Mouse (Mus musculus) megakaryocyte progenitor cell, adult 5-6 weeks (primary cell): ENCODE results near the gene Cntn4. TPM values are rescaled to one million over a fixed set of nuclear protein-coding genes. Genes with fewer than 3 reads are reported as not detected.

Experiments used
- ATAC-seq: replicated peaks from 2 replicates; pipeline ENCODE4 v1.8.0; 2016; ENCODE audit warnings: mild to moderate bottlenecking, moderate TSS enrichment, inconsistent platforms; ENCODE audit not compliant: poor library complexity
- total RNA-seq, 2 experiments: library from RNA; stranded (forward) in 1 of 2; stranded (reverse) in 1 of 2; fragments of 157-497, 149-512 nt in 1 of 2; fragments of 200-1000 nt in 1 of 2; gene quantifications; 2 replicates each; pipeline versions ENCODE4 v1.2.3 to v1.2.4; 2015 to 2017

Cntn4 gene
- total RNA-seq, 2 experiments from 2014 or later, result not detected

DNA sequence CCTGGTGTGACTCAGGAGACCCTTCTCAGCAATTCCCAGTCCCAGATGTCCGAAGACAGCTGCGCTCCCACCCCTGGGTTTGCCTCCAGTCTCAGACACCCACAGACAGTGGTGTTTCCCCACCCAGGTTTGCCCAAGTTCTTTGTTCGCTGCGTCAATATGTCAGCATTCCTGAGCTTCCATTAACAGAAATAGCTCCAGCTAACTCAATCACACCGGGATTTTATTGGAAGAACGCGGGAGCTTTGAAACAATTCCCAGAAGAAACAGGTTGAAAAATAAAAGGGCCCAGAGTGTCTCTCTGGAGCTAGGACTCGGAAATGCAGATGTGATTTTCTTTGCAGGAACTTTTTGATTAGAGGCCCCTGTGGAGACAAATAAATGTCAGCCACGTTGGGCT lies 916.3 kb downstream of the Cntn4 start:
- no peak for ATAC-seq

DNA sequence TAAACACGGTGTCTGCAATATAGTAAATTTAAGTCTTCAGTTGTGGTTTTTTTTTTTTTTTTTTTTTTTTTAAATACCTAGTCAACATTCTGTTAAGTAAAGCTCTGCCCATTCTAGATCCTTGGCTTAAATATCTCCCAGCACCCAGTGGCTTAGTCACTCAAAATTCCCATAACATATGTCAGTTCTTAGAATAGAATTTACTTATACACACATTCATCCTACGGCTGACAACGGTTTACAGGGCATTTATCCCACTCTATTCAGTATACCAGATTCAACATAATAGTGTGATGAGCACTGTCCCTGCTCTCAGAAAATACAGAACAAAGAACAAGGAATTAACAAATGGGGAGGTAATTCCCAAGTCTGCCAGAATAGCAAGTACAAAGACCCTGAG lies 939.6 kb downstream of the Cntn4 start:
- ATAC-seq, result no peak

DNA sequence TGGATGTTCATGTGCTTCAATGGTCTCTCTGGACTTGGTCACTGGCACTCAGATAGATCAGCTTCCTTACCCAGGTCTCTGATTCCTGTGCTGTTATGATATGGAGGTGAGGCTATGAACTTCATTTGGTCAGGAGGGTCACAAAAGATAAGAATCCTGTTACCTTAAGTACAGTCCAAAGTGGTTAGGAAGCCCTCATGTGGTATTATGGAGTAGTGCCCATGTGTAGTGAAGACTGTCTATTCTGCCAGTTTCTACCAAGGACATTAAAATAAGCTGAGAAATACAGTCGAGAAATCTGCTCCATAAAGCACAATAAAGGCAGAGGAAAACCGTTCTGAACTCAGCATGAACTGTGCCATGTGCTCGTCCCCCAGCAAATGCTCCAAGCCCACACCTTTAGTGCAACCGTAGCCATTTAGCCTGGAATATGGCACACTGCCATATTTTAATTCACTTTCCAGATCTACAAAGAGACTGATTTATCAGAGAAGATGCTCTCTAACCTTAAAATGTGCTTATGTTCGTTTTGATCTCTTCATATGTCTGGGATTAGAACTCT lies 943.8 kb downstream of the Cntn4 start:
- no peak for ATAC-seq

GRCm38 (mm10) chr6:106643026-106643425 lies 965.6 kb downstream of the Cntn4 start:
- no peak for ATAC-seq

GRCm38 (mm10) chr6:106645496-106646211 lies 968.2 kb downstream of the Cntn4 start:
- no peak for ATAC-seq

- no peak for ATAC-seq
These were observed 969.5 kb downstream of the Cntn4 start for GRCm38 (mm10) chr6:106646945-106647344.

DNA sequence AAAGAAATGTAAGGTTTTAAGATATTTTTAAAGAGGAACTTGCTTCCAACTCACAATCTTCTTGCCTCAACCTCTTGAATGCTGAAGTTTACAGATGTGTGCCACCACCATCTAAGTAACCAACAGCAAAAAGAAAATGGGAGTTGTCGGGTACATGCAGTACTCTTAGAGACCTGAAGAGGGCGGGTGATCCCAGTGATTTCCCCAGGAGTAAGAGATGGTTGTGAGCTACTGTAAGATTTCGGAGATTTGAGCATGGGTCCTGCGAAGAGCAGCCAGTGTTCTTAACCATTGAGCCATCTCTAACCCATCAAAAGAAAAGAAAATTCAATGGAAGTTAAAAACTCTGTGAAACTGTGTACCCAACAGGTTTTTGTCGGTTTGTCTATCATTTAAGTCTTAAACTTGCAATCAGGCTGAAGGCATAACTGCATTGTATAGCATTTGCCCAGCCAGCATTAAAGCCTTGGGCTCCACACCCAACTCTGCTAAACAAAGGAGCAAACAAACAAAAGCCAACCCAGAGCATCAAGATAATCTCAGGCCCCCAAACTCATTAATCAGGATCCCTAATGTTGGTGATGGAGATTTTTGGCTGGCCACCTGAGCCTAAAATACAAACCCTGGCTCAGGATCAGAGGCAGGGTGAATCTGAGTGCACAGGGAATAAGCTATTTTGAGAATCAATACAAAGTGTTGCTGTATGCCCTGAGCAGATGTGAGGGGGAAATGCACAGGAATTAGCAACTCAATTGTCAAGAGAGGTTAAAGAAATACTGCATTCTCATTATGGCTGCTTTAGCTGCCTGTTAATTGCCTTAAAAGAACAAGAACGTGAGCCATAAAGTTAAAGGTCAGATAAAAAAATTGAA lies 986.6 kb downstream of the Cntn4 start:
- ATAC-seq, result peak; percentile 100

DNA sequence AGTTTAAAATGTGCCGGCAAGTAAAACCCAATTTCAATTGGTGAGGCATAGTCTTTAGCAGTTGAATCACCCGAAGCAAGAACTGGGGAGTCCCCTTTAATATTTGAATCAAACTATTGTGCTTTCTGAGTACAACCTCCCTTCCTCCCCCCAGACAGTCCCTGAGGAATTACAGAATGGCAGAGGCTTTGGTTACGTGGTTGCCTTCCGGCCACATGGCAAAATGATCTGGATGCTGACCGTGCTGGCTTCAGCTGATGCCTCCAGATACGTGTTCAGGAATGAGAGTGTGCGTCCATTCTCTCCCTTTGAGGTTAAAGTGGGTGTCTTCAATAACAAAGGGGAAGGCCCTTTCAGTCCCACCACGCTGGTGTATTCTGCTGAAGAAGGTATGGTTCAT lies 998.1 kb downstream of the Cntn4 start:
- ATAC-seq, result no peak

GRCm38 (mm10) chr6:106701931-106702330 lies 1024.5 kb downstream of the Cntn4 start:
- no peak for ATAC-seq

GRCm38 (mm10) chr6:106705506-106706035 lies 1028.1 kb downstream of the Cntn4 start:
- ATAC-seq, result no peak

DNA sequence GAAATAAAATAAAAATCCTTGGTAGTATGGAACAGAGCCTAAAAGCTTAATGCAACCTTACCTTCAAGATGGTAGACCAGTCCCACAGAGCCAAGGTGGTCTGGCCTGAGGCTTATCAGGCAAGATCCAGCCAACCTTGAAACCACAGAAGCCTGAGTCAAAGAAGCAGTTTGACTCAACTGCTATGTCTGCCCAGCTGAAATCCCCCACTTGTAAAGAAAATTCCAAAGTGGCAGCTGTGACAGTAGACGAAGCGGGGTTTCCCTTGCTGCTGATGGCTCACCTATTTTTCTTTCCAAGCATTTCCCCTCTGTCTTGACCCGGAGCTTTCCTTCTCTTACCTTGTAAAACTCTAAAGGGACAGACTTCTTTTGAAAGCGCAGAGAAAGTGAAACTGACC lies 1048.2 kb downstream of the Cntn4 start:
- ATAC-seq, result peak; percentile 27; the same call in 1 of the 2 replicates

- peak; percentile 67 for ATAC-seq
These were observed 1048.6 kb downstream of the Cntn4 start for GRCm38 (mm10) chr6:106726078-106726477.

DNA sequence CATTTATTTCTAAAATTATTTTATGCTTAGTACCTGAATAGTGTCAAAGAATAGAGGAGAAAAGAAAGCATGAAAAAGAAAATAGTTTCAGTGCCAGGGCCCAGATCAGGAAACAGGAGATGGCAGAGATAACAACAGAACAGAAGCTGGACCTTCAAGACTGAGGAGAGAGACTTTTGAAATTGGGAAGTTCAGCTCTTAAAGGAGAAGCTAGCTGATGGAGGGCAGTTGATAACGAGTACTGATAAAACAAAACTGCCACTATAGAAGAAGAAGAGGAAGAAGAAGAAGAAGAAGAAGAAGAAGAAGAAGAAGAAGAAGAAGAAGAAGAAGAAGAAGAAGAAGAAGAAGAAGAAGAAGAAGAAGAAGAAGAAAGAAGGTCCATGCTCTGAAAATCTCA lies 1050.2 kb downstream of the Cntn4 start:
- ATAC-seq, result no peak

DNA sequence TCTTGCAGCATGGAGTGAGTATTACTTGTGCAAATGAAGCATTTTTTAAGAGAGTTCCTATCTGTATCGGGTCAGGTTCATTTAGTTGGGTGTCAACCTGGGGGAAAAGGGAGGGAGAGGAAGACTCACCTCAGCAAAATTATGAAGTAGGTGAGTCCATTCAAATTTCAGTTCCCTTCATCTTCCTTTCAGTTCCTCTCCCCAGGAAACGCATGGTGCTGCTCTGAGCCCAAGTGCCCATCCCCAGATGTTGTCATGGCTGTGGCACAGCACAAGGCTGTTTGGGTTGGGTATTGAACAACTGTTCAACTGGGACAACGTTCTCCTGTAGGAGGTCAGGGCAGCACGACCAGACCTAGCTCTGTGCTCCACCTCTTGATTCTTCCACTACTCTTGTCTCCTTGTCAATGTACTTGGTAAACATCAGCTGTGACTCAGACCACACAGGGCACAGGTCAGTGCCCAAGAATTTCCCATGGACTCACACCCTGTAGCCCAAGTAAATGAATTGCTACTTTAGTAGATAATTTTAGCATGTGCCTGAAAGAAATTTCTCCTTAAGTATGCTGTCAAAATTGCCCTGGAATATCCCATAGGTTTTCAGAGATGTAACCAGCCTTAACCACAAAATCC lies 1052.3 kb downstream of the Cntn4 start:
- no peak for ATAC-seq

GRCm38 (mm10) chr6:106732563-106732962 lies 1055.1 kb downstream of the Cntn4 start:
- ATAC-seq, result peak; percentile 66

- no peak for ATAC-seq
These were observed 1060.8 kb downstream of the Cntn4 start for GRCm38 (mm10) chr6:106738229-106738628.

- ATAC-seq, result no peak
These were observed 1062.9 kb downstream of the Cntn4 start for GRCm38 (mm10) chr6:106740244-106740825.

DNA sequence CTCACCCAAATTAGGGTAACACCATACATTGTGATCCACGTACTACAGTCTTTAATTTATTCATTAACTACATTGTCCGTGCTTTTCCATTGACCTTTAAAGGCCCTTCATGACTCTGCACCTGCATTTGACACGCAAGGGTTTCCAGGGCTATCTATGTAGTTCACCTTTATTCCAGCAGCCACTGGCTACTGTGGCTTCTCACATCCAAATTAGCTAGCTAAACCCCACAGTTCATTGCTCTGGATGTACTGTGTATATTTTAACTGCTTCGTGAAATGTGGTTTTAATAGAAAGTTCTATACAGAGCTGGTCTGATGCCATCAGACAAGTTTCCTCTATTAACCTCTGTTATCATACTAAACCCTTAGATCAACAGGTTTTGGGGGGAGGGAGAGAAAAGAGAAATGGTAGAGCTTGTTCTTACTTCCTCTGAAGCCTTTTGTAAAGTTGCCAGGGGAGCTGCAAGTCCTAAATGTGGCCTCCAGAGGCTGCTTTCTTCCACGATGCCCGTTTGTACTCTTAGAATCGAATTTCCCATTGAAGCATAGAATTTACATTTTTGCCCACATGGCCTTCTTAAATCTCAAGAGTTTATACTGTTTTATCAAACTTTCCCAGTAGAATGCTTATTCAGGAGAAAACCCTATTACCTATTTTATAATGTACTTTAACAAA lies 1066.2 kb downstream of the Cntn4 start:
- ATAC-seq, result peak; percentile 72

- no peak for ATAC-seq
These were observed 1068.4 kb downstream of the Cntn4 start for GRCm38 (mm10) chr6:106745673-106746394.
